Mouse (Mus musculus) embryonic fibroblast, embryonic 13.5 days (primary cell): ENCODE measurements around the gene Ace3. TPM values are rescaled to one million over a fixed set of nuclear protein-coding genes. Genes with fewer than 3 reads are reported as not detected.

Source experiments
- H3K27ac ChIP-seq: 2 replicates; pipeline ENCODE4 v1.5.1; 2012; ENCODE audit warnings: low read length, control low read depth, inconsistent platforms; ENCODE audit not compliant: insufficient read depth
- H3K4me1 ChIP-seq: 2 replicates; pipeline ENCODE4 v1.6.1; 2011; ENCODE audit warnings: low read length; ENCODE audit not compliant: control insufficient read depth, insufficient read depth
- H3K4me3 ChIP-seq: 2 replicates; pipeline ENCODE4 v1.5.1; 2011; ENCODE audit warnings: mild to moderate bottlenecking, control low read depth, low read length; ENCODE audit not compliant: insufficient read depth
- CTCF ChIP-seq: IDR thresholded peaks from 2 replicates; pipeline ENCODE4 v1.5.1; 2011; ENCODE audit warnings: mild to moderate bottlenecking, control low read depth, low read length, moderate library complexity, borderline replicate concordance; ENCODE audit not compliant: insufficient read depth
- POLR2A ChIP-seq: IDR thresholded peaks from 2 replicates; pipeline ENCODE4 v1.6.1; 2011; ENCODE audit warnings: low read depth, mild to moderate bottlenecking, control low read depth, low read length, moderate library complexity
- polyA plus RNA-seq: library from polyadenylated mRNA; stranded (reverse); fragments of >200 nt; gene quantifications from 2 replicates; pipeline ENCODE4 v1.2.4, GENCODE M21; 2011; ENCODE audit warnings: low read depth; ENCODE audit not compliant: missing spikeins, insufficient read length

The Ace3 gene
- not detected in 2 replicates for polyA plus RNA-seq

DNA sequence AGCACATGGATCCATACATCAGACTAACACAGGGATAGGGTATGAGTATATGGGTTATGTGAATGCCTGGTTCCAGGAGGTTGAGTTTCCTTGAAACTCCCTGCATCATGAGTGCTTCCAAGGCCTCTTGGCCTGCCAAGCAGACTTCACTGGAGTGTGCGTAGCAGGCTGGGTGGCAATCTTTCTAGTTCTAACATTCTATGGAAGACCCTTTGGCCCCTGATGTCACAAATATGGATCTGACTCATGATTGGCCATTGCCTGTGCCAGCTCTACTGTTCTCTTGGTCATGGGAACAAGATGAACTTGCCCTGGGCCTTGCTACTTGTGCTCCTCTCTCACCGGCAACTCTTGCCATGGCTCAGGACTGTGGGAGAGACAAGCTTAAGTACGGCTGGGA lies at the start of gene Ace3:
Ace3 (plus strand) TSS at position 301 of the 400 bp plus-strand sequence.
- no peaks in the 10 kb centered on the region for H3K4me1 ChIP-seq
- no peak within 1 kb of the TSS for H3K27ac ChIP-seq
- TF ChIP-seq CTCF, result no peak
- TF ChIP-seq POLR2A, result no peak
- H3K4me3 ChIP-seq, result no peak within 1 kb of the TSS

DNA sequence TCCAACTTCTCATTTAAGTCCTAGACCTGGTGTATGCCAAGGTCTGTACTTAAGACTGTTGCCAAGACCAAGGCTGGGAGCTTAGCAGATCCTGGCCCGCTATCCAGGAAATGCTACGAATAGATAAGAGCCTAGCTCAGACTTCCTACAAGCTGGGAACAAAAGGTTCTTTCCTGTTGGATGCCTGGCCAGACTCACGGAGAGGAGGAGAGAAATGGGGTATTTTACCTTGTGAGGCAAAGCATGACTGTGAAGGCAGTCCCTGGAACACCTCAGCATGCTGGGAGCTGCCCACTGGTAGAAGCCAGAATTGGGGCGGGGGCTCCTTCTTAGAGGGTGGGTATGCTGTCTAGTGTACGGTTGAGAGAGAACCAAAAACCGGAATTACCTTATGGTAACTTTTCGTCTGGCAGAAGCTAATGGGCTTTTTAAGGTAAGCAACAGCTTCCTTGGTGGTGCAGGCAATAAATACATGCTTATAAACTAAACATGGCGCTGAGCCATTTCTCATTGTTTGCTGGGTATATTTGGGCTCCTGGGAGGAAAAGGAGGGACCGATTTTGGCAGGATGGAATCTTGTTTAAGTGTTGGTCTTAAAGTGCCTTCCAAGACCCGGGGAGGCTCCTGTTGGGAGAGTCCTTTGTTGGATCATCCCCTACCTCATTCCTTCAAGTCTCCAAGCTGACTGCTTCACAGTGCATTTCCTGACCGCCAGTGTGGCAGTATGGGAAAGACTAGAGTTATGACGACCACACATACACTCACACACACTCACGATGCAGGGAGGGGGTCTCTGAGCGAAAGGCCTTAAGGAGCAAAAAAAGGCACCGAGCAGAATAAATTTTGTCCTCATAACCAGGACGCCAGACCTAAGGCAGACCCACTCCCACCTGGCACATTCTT lies 49.5 kb upstream of the Ace3 start:
- no peaks in the 10 kb centered on the region; the same call in 1 of the 2 replicates for H3K4me1 ChIP-seq
- H3K4me3 ChIP-seq, result no peak overlapping the region
- TF ChIP-seq POLR2A, result no peak
- no peak for TF ChIP-seq CTCF
- no peak overlapping the region for H3K27ac ChIP-seq

DNA sequence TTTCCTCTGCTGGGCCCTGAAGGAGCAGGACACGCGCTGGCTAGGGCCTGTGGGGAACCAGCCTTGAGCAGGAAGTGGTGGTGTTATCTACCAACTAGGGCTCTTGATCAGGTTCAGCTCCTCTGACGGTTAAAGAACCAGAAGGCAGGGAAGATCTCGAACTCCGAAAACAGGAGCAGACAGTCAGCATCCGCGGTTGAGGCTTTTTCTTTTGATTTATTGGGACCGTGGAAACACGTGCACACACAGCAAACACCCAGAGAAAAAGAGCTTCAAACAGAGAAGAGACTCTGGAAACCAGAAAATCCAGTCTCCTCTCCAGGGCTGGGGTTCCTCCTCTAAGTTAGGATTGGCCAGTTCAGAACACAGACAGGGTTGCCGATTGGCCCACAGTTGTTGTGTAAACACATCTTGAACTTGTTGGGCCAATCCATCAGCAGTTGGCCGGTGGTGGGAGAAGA lies 47.8 kb upstream of the Ace3 start:
- Histone ChIP-seq H3K4me3 (no peak overlapping the region), H3K4me1 (peaks cover 7% of the 10 kb centered on the region), H3K27ac (no peak overlapping the region)
- TF ChIP-seq CTCF, result no peak
- TF ChIP-seq POLR2A, result no peak

DNA sequence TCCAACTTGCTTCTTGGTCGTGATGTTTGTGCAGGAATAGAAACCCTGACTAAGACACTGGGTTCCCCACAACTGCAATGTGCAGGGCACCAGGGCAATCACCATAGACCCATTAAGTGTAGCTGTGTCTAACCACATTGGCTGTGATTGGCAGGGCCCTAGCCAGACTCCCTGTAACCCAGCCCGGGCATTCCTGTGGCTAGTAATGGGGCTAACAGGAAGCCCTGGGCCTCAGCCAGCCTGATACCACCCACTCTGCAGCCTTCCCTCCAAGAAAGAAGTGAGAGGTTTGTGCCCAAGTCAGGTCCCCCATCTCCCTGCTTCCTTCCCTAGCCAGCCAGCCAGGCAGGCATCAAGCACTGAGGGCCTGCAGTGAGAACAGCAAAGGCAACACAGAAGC lies 46.2 kb upstream of the Ace3 start:
- H3K4me3 ChIP-seq, result no peak overlapping the region
- no peak for TF ChIP-seq POLR2A
- TF ChIP-seq CTCF, result no peak
- peaks cover 12% of the 10 kb centered on the region for H3K4me1 ChIP-seq
- no peak overlapping the region for H3K27ac ChIP-seq

DNA sequence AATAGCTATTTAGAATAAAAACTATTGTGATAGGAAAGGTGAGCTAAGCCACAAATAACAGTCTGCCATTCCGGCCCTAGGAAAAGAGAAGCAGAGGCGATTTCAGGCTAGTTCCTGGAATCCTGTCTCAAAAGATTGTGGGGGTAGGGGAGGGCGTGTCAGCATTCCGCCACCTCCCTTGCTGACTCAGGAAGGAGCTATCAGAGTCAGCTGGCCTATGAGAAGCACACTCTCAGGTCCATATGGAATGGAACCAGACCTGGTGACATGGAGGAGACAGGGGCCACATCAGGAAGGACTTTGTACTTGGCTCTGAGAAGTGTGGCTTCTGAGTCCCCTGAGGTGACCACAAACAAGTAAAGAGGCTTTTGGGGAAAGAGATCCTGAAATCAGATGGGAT lies 44.0 kb upstream of the Ace3 start:
- peaks cover 12% of the 10 kb centered on the region for H3K4me1 ChIP-seq

DNA sequence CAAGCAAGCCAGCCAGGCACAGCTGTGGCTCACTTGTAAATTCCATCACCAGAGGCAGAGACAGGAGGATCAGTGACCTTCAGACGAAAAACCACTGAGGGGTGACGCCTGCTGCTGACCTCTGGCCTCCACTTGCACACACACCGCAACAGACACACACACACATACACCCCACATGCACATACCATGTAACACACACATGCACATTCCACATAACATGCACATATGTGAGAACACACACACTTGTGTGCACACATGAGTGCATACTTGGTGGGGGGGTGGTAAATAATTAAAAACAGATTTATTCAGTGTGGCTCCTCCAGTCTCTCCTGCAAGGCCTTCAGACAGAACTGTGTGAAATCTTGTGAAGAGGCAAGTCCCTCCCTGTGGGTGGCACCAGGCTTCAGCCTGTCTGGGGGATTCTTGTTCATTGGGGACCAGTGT lies 42.9 kb upstream of the Ace3 start:
- Histone ChIP-seq H3K4me1 (peaks cover 12% of the 10 kb centered on the region), H3K4me3 (no peak overlapping the region), H3K27ac (no peak overlapping the region)
- TF ChIP-seq CTCF (no peak), POLR2A (no peak)

More for the DNA sequence above, 44.0 kb upstream of the Ace3 start:
- Histone ChIP-seq H3K4me3 (no peak overlapping the region), H3K27ac (no peak overlapping the region)
- TF ChIP-seq POLR2A (no peak), CTCF (no peak)

DNA sequence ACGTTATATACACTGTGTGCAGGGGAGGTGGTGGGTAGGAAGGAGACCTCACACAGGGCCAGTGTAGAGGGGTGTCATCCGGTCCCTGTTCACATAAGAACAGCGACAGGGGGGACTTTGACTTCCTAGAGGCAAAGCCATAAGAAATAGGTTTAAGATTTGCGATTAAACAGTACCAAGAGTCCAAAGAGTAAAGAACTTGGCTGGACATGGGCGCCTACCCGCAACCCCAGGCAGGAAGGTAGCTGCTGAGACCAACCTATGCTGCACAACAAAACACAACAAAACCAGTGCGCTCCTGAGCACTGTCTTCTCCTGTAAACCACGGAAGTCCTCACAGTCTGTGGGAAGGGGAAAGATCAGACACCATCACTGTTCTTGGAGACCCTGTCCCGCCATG lies 42.4 kb upstream of the Ace3 start:
- peaks cover 12% of the 10 kb centered on the region for H3K4me1 ChIP-seq
- TF ChIP-seq POLR2A (no peak), CTCF (no peak)
- H3K27ac ChIP-seq, result no peak overlapping the region
- H3K4me3 ChIP-seq, result no peak overlapping the region

DNA sequence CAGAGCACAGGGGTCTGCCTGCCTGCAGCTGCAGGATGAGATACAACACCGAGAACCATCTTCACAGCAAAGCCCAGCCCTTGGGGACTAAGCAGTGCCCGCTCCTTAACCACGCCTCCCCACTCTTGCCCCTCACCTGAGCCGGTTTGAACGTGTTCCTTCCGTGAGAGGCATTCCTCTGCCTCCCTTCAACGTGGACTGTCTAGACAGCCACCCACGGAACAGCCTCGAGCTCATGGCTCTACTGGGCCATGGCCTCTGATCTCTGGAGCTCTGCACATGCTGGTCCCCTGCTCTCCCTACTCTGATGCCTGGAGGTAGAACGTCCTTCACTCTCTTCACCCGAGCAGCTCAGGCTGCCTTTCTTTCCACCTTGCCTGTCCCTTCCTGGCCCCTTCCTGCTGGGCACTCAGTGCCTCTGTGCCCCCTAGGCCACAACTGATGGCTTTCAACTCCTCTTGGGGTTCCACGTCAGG lies 41.5 kb upstream of the Ace3 start, which contains the start of gene Cyb561:
Cyb561 (minus strand) TSS at position 426 of the 476 bp plus-strand sequence.
- Histone ChIP-seq H3K4me3 (no peak within 1 kb of the TSS), H3K27ac (peak within 1 kb of the TSS; percentile 23; the same call in 1 of the 2 replicates), H3K4me1 (peaks cover 12% of the 10 kb centered on the region)
- TF ChIP-seq CTCF (no peak), POLR2A (no peak)

DNA sequence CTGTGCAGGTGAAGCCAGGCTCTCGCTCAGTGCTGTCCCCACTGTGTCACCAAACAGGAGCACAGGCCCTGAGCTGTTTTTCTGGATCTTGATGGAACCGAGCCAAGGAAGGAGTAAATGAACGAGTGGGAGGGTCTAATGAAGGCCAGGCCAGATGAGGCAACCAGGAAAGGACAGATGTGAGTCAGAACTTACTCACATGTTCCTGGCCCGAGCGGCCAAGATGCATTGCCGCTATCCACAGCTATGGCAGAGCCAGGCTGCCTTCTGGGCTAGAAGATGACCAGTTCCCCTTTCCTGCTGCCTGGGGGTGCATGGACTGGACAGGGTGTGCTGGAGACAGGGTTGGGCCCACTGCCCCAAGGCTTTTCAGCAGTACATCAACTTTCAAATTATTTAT lies 41.1 kb upstream of the Ace3 start:
- H3K4me3 ChIP-seq, result no peak overlapping the region
- no peak for TF ChIP-seq POLR2A
- no peak for TF ChIP-seq CTCF
- H3K27ac ChIP-seq, result peak overlapping the region; percentile 23; the same call in 1 of the 2 replicates
- peaks cover 16% of the 10 kb centered on the region for H3K4me1 ChIP-seq
